Mouse (Mus musculus): Measurements from ENCODE around the gene Nap1l5. TPM values are rescaled to one million over a fixed set of nuclear protein-coding genes. Genes with fewer than 3 reads are reported as not detected.

Gene Nap1l5
- polyA plus RNA-seq, 1 experiment = 0.72 TPM

- Histone ChIP-seq H3K27me3 (ENCODE audit: control insufficient read depth, insufficient read depth, low read length) (no peaks in the 10 kb centered on the region), H3K36me3 (ENCODE audit: control insufficient read depth, insufficient read depth, low read length) (peaks cover 33% of the 10 kb centered on the region), H3K4me1 (ENCODE audit: control insufficient read depth, insufficient read depth, insufficient read length) (no peaks in the 10 kb centered on the region), H3K4me3 (ENCODE audit: extremely low read depth, insufficient read depth, insufficient read length) (no peak overlapping the region), H3K27ac (ENCODE audit: insufficient read depth, low read length) (no peak overlapping the region)
- DNase-seq (ENCODE audit: low read depth in 1 of 2, low spot score in 2 of 2) = no peak
- TF ChIP-seq POLR2A (IDR thresholded peaks at IDR 0.05; ENCODE audit: low read depth, low read length) (no peak), CTCF (IDR thresholded peaks at IDR 0.05; ENCODE audit: extremely low read depth, insufficient read depth, insufficient read length, insufficient replicate concordance) (no peak)
- 96% methylated on average over 4 of the region's 4 CpGs for WGBS
Measured at GRCm38 (mm10) chr6:58894994-58895393, 11.9 kb downstream of the Nap1l5 start.

GRCm38 (mm10) chr6:58893307-58893706 is 13.6 kb downstream of the Nap1l5 start:
- WGBS = 40% methylated on average over 6 of the region's 6 CpGs
- Histone ChIP-seq H3K27me3 (ENCODE audit: control insufficient read depth, insufficient read depth, low read length) (no peaks in the 10 kb centered on the region), H3K36me3 (ENCODE audit: control insufficient read depth, insufficient read depth, low read length) (peaks cover 37% of the 10 kb centered on the region), H3K4me1 (ENCODE audit: control insufficient read depth, insufficient read depth, insufficient read length) (no peaks in the 10 kb centered on the region), H3K27ac (ENCODE audit: insufficient read depth, low read length) (no peak overlapping the region), H3K4me3 (ENCODE audit: extremely low read depth, insufficient read depth, insufficient read length) (no peak overlapping the region)
- DNase-seq (ENCODE audit: low read depth in 1 of 2, low spot score in 2 of 2) = no peak
- TF ChIP-seq CTCF (IDR thresholded peaks at IDR 0.05; ENCODE audit: extremely low read depth, insufficient read depth, insufficient read length, insufficient replicate concordance) = no peak
- no peak for TF ChIP-seq POLR2A (IDR thresholded peaks at IDR 0.05; ENCODE audit: low read depth, low read length)

GRCm38 (mm10) chr6:58889917-58890316 is 17.0 kb downstream of the Nap1l5 start:
- DNase-seq (ENCODE audit: low read depth in 1 of 2, low spot score in 2 of 2) = no peak
- no peak overlapping the region for H3K27ac ChIP-seq (ENCODE audit: insufficient read depth, low read length)
- H3K27me3 ChIP-seq (ENCODE audit: control insufficient read depth, insufficient read depth, low read length) = no peaks in the 10 kb centered on the region
- H3K4me1 ChIP-seq (ENCODE audit: control insufficient read depth, insufficient read depth, insufficient read length) = no peaks in the 10 kb centered on the region
- no peak for TF ChIP-seq CTCF (IDR thresholded peaks at IDR 0.05; ENCODE audit: extremely low read depth, insufficient read depth, insufficient read length, insufficient replicate concordance)
- TF ChIP-seq POLR2A (IDR thresholded peaks at IDR 0.05; ENCODE audit: low read depth, low read length) = no peak
- 77% methylated on average over 3 of the region's 3 CpGs for WGBS
- H3K36me3 ChIP-seq (ENCODE audit: control insufficient read depth, insufficient read depth, low read length) = peaks cover 34% of the 10 kb centered on the region
- no peak overlapping the region for H3K4me3 ChIP-seq (ENCODE audit: extremely low read depth, insufficient read depth, insufficient read length)

GRCm38 (mm10) chr6:58882271-58882670 is 24.6 kb downstream of the Nap1l5 start:
- H3K4me3 ChIP-seq (ENCODE audit: extremely low read depth, insufficient read depth, insufficient read length) = no peak overlapping the region
- peaks cover 17% of the 10 kb centered on the region for H3K36me3 ChIP-seq (ENCODE audit: control insufficient read depth, insufficient read depth, low read length)
- 84% methylated on average over 6 of the region's 6 CpGs for WGBS
- H3K4me1 ChIP-seq (ENCODE audit: control insufficient read depth, insufficient read depth, insufficient read length) = no peaks in the 10 kb centered on the region
- H3K27ac ChIP-seq (ENCODE audit: insufficient read depth, low read length) = no peak overlapping the region
- no peak for TF ChIP-seq POLR2A (IDR thresholded peaks at IDR 0.05; ENCODE audit: low read depth, low read length)
- no peak for TF ChIP-seq CTCF (IDR thresholded peaks at IDR 0.05; ENCODE audit: extremely low read depth, insufficient read depth, insufficient read length, insufficient replicate concordance)
- no peaks in the 10 kb centered on the region for H3K27me3 ChIP-seq (ENCODE audit: control insufficient read depth, insufficient read depth, low read length)
- no peak for DNase-seq (ENCODE audit: low read depth in 1 of 2, low spot score in 2 of 2)

DNA sequence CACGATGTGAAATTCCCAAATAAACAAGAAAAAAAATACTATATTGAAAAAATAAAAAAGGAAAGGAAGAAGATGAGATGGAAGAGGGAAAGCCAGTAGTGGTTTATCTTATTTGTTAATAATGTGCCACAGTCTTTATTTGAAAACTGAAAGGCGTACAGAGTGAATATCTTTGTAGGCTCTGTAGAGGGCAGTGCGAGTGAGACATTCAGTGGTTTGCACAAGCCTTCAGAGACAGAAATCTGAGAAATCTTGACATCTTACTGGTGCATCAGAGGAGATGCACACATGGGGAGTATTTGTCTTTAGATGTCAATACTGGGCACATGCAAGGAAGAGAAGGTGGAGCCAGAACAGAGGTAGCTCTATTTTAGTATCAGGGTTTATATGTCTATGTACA is 25.5 kb downstream of the Nap1l5 start:
- TF ChIP-seq CTCF (IDR thresholded peaks at IDR 0.05; ENCODE audit: extremely low read depth, insufficient read depth, insufficient read length, insufficient replicate concordance) = no peak
- TF ChIP-seq POLR2A (IDR thresholded peaks at IDR 0.05; ENCODE audit: low read depth, low read length) = no peak
- Histone ChIP-seq H3K27me3 (ENCODE audit: control insufficient read depth, insufficient read depth, low read length) (no peaks in the 10 kb centered on the region), H3K4me1 (ENCODE audit: control insufficient read depth, insufficient read depth, insufficient read length) (no peaks in the 10 kb centered on the region), H3K27ac (ENCODE audit: insufficient read depth, low read length) (no peak overlapping the region), H3K36me3 (ENCODE audit: control insufficient read depth, insufficient read depth, low read length) (peaks cover 20% of the 10 kb centered on the region), H3K4me3 (ENCODE audit: extremely low read depth, insufficient read depth, insufficient read length) (no peak overlapping the region)
- no peak for DNase-seq (ENCODE audit: low read depth in 1 of 2, low spot score in 2 of 2)
- WGBS = 83% methylated on average over 3 of the region's 3 CpGs

DNA sequence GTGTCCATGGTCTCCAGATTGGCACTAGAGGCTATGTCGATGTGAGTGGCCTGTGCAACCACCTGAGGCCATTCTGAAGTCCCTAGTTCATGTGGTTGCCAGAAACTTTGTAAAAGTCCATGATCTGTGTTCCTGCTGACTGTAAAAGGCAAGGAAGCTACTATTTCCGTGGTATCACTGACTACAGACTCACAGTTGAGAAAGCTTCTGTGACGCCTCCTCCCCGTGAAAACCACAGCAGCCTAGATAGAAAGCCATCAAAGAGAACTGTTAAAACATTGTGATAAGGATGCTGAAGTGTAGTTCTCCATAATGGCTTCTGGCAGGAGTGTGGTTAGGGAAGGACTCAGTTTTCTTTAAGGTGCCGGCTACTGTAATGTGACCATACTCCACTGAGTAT is 26.0 kb downstream of the Nap1l5 start:
- 64% methylated on average over 5 of the region's 5 CpGs for WGBS
- no peak overlapping the region for H3K27ac ChIP-seq (ENCODE audit: insufficient read depth, low read length)
- peaks cover 17% of the 10 kb centered on the region for H3K36me3 ChIP-seq (ENCODE audit: control insufficient read depth, insufficient read depth, low read length)
- no peak overlapping the region for H3K4me3 ChIP-seq (ENCODE audit: extremely low read depth, insufficient read depth, insufficient read length)
- no peaks in the 10 kb centered on the region for H3K4me1 ChIP-seq (ENCODE audit: control insufficient read depth, insufficient read depth, insufficient read length)
- no peaks in the 10 kb centered on the region for H3K27me3 ChIP-seq (ENCODE audit: control insufficient read depth, insufficient read depth, low read length)
- no peak for DNase-seq (ENCODE audit: low read depth in 1 of 2, low spot score in 2 of 2)
- TF ChIP-seq CTCF (IDR thresholded peaks at IDR 0.05; ENCODE audit: extremely low read depth, insufficient read depth, insufficient read length, insufficient replicate concordance) = no peak
- TF ChIP-seq POLR2A (IDR thresholded peaks at IDR 0.05; ENCODE audit: low read depth, low read length) = no peak

GRCm38 (mm10) chr6:58879987-58880386 is 26.9 kb downstream of the Nap1l5 start:
- 96% methylated on average over 9 of the region's 9 CpGs for WGBS
- Histone ChIP-seq H3K27ac (ENCODE audit: insufficient read depth, low read length) (no peak overlapping the region), H3K36me3 (ENCODE audit: control insufficient read depth, insufficient read depth, low read length) (peaks cover 18% of the 10 kb centered on the region), H3K4me3 (ENCODE audit: extremely low read depth, insufficient read depth, insufficient read length) (no peak overlapping the region), H3K27me3 (ENCODE audit: control insufficient read depth, insufficient read depth, low read length) (no peaks in the 10 kb centered on the region), H3K4me1 (ENCODE audit: control insufficient read depth, insufficient read depth, insufficient read length) (no peaks in the 10 kb centered on the region)
- no peak for TF ChIP-seq POLR2A (IDR thresholded peaks at IDR 0.05; ENCODE audit: low read depth, low read length)
- no peak for TF ChIP-seq CTCF (IDR thresholded peaks at IDR 0.05; ENCODE audit: extremely low read depth, insufficient read depth, insufficient read length, insufficient replicate concordance)
- no peak for DNase-seq (ENCODE audit: low read depth in 1 of 2, low spot score in 2 of 2)
